Mouse (Mus musculus) liver, adult (tissue): ENCODE results near the gene Oas1d.
"Not testable (repeated sequence)": the region's sequence is repeated elsewhere in the genome, so short reads cannot be mapped to it uniquely, and the experiment has no call there.

Source experiments
- GATA4 ChIP-seq: IDR thresholded peaks from 2 replicates; pipeline ENCODE4 v1.6.1; 2014; ENCODE audit warnings: mild to moderate bottlenecking, low read length; ENCODE audit not compliant: insufficient replicate concordance

Gene Oas1d

DNA sequence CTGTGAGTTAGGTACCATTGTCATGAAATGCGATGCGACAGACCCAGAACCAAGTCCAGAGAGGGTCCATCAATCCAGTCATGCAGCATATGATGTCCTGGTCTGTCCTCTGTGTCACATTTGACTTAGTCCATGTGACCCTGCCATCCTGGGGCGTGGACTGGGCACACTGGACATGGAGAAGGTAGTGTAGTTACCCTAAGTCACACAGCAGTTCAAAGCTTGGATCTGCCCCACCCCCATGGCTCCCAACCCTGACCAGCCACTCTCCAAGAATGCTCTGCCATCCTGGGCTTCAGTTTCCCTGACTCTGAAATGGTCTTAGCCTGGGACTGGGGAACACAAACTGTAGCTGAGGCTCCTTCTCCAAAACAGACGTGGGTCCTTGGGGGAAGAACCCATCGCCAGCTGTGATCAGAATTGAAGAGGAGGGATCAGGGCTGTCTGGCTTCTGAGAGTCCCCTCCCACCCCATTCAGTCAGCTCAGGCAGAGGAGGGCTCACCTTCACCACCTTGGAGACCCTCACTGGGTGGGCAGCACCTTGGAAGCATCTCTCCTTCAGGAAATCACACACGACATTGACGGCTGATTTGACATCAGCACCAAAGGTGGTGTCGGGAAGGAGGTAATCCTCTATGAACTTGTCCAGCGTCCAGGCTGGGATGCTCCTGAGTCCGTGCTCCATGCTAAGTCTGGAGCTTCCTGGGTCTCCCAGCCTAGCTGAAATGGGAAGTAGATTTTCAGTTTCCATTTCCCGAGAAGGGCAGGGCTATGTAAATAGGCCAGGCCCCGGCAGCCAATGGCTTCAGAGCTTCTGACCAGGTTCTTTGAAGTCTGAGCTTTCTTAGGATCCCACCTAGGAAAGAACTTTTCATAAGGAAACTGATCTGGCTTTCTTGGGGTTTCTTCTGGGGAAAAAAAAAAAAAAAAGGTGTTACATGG, 7.3 kb upstream of the Oas1d start, which contains the start of gene Oas1a:
Gene Oas1a, minus strand, starts transcription at position 731 of the 943 bp plus-strand sequence.
- TF ChIP-seq GATA4: not testable (repeated sequence)

DNA sequence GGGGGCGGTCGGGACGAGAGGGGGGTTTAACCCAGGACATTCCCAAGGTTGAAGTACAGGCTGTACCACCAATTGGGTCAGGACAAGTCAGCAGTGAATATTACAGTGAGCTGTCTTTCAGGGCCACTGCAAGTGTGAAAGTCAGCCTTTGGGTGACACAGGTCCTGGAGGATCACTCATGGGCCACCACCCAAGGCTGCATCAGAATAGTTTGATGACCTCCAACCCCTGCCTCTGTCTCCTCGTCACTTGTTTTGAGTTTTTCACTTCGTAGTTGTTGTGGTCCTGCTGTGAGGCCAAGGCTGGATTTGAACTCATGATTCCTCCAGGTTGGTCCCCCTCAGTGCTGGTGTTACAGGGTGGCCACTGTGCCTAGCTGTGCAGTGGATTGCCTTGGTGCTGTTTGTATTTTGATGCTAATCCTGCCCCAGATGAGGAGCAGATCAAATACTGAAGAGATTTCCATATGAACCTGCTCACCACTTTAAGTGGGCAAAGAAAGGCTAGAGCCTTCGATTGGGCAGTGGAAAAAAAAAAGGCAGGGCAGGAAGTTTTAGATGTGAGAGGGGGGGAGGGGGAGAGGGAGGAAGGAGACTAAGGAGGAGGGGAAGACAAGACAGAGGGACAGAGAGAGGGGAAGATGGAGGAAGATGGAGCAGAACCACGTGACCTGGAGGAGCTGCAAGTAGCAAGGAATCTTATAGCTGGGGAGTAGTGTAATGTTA, 6.0 kb upstream of the Oas1d start:
- TF ChIP-seq GATA4: no peak

DNA sequence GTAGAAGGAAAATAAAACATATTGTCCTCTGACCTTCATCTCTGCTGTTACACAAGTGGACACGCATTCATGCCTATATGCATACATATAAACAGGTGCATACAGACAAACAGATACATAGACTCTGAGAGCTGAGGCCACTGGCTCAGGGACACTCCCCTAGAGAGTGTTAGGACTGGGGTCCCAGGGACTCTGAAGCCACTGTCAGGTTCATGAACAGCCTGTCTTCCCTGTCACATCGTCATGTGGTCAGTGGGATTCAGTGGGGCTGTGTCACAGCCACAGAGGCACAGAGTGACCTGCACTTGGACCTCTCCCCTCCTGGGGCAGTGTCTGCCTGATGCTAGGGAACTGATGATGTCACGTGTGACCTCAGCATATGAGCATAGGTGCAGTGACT, 6.0 kb downstream of the Oas1d start:
- no peak for TF ChIP-seq GATA4

DNA sequence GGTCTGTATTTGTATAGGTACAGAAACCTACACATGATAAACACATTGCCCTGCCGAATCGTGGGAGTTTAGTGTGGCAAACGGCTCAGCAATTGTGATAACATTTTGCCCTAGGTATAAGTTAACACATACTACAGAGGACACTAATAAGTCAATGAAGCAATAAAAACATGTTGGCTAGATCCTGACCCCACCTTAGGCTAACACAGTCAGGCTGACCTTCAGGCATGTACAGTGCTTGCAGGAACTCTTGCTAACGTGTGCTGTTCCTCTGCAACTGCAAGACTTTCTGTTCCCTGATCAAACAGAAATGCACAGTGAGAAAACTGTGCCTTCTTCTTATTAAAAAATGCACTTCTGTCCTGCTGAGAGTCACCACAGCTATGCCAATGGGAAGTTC, 9.6 kb downstream of the Oas1d start:
- TF ChIP-seq GATA4: no peak

DNA sequence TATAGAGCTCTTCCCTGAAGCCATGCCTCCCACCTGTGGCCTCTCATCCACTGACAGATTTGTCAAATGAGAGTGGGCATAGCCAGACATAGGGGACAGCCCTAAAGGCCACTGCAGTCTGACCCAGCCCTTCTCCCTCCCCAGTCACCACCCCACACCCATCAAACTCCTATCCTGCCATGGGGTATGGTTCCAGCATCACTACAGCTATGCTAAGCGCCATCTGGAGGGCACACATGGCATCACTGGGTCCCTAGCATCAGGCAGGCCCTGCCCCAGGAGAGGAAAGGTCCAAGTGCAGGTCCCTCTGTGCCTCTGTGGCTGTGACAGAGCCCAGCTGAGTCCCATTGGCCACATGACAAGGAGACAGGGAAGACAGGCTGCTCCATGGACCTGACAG, 12.7 kb downstream of the Oas1d start:
- TF ChIP-seq GATA4: no peak

DNA sequence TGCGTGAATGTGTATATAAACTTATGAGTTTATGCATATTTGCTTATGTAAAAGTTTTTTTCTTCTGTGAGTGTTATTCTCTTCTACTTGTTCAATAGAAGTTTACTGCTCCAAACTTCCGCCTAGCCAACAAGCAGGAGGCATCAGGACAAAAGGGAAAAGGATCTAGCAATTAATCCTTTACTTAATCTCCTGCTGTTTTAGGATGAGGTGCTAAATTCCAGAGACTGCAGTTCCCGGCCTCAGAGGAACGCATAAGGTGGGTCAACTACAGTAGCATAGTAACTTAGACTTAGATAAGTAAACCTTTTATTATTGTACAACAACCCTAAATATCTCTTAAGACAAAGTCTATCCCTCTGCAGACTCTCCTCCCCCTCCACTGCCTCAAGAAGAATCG, 19.6 kb downstream of the Oas1d start:
- no peak for TF ChIP-seq GATA4

DNA sequence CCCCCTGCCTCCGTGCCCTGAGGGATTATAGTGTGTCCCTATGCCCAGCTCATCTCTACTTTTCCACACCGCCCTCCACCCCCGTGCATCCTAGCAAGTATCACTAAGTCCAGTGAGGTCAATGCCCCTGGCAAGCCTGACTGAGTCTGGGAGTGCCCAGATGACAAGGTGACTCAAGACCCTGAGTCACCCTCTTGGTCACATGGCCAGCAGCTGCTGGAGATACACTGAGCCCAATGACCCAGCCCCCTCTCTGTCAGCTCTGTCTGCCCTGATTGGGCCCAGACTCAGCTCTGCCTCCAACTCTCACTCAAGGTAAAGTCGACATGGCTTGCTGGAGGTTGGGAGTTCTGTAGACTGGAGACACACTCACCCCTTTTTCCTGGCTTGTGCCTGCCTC, 23.5 kb downstream of the Oas1d start:
- TF ChIP-seq GATA4: no peak

DNA sequence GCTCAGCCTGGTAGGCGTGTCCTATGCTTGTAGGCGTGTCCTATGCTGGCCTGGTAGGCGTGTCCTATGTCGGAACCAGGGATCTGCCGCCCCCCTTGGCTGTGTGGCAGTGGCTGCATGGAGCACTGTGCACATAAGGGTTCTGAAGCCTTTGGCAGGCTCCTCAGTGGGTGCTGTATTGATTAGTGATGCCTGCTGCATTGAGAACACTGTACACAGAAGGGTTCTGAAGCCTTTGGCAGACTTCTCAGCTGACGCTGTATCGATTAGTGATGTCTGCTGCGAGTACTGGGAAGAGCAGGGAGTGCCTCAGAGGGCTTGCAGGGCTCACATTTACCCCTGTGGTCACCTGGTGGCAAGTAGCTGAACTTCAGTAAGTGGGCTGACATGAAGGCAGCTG, 24.2 kb downstream of the Oas1d start:
- TF ChIP-seq GATA4: no peak

DNA sequence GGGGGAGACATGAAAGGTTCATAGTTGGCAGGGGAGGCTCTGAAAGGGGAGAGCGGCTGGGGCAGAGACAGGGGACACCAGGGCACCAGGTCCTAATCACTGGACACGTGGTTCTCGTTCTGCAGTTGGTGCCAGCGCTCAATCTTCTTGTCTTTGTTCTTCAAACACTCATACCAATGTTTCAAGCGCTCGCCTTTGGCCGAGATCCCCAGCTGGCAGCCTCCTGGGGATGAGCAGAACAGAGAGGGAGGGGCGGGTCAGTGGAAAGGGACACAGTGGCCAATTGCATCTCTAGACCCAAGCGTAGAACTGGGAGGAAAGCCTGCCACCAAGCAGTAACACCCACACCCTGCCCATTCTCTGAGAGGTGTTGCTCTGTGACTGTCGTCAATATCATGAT, 27.7 kb downstream of the Oas1d start:
- no peak for TF ChIP-seq GATA4

DNA sequence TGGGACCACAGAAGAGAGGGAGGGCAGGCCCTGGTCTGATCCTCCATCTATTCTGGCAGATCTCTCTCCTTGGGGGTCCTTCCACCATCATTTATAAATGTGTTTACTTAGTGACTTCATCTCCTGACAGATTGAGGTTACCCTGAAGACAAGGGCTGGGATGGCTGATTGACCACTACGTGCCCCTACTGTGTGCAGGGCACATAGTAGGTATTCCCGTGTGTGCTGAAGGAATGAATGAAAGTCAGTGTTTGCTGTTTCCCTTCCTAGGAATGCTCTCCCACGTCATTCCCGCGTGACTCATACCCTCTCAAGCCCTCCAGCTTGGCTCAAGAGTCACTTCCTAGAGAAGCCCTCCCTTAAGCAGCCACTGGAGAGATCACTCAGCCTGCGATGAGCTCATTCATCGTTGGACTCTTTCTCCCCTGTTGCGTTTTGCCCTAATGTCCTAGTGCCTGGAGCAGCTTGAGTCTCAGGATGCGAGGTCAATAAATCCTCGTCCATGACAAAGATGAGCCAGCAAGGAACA, 38.0 kb downstream of the Oas1d start:
- no peak for TF ChIP-seq GATA4

DNA sequence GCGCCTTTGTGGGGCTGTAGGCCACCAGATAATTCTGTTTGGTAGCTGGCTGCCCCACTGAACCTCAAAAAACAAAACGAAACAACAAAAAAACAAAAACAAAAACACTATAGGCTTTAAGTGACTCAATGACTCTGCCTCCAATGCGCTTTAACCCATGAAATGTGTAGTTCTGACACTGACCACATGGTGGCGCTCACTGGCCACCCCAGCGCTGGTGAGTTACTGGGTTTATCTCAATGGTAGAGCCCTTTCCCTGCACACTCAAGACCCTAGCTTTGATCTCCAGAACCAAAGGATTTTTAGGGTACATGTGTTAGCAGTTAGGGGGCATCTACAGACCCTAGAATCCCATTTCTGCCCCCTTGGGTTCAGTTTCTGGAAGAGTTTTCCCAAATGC, 39.6 kb downstream of the Oas1d start:
- TF ChIP-seq GATA4: no peak

DNA sequence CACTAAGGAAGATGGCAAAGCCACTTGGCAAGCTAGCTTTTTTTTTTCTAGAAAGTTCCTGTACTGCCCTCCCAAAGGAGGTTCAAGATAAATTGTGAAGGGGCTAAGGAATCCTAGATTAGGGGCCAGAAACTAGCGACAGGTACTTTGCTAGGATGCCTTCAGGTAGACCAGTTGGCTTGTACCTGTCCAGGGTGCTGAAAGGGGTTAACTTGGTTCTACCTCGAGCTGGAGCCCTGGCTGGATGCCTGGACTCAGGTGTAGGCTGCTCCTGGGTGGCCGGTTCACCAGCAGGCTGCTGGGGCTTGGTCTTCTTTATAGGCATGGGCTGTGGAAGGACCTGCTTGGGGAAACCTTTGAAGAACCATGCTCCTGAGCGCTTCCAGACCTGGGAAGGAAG, 46.7 kb downstream of the Oas1d start:
- TF ChIP-seq GATA4: no peak

DNA sequence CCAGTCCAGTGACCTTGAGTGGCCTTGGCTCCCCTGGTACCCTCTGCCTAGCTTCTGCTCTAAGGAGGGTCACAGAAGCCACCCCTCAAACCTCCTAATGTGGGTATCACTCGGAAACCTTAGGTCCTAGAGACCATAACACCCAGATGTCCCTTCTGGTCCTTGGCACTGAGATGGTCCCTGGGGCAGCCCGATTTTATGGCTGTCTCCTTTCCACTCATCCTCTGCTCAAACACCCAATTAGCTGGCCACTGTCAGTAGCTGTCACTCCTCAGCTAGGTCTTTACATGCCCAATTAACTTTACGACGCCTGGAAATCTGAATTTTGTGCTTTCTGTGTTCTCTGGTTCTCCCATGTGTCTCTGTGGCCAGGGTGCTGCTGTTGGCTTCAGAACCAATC, 51.8 kb downstream of the Oas1d start:
- TF ChIP-seq GATA4: no peak

DNA sequence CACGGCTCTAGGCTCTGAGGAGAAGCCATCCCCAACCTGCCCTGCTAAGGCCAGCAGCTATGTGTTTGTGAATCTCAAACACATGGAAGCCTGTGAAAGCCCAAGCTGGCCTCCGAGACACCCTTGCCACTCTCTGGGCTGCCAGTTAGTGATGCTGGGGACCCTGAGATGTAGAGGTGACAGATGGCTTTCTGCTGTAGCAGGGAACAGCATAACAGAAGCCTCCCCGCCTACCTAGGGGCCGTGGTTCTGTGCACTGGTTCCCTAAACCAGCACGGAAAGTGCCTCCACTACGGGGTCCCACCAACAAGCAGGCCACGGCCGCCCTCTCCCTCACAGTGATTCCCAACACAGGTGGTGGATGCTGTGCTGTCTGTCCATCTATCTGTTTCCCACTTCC, 52.6 kb downstream of the Oas1d start:
- no peak for TF ChIP-seq GATA4

DNA sequence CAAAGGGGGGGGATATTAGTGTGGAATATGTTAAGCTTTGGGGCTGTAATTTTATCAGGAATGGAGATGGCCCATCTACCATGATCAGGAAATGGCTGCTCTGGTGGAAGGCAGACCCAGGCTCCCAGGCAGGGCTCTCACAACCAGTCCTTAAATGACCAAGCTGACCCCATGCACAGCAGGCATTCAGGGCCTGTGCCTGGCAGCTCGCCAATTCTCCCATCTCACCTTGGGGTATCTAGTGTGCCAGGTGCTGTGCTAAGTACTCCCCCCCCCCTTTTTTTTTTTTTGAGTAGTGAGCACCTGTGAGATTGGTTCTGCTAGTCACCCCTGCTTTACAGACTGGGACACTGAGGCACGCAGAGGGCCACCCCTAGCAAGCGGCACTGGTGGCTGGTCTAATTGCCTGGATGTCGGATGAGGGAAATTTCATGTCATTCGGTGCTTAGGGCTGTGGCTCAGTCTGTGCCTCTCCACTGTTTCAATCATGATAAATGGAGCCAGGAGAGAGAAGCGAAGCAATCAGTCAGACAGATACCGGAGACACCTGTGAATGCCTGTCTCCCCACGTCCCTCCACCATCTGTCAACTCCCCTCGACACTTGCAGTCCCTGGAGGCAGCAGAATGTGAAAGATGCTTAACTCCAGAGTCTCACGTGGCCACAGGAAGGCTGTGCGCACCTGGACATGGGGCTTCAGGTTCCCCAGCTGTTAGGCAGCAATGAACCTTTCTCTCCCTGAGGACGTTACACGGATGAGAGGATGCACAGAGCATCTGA, 53.2 kb downstream of the Oas1d start:
- no peak for TF ChIP-seq GATA4

DNA sequence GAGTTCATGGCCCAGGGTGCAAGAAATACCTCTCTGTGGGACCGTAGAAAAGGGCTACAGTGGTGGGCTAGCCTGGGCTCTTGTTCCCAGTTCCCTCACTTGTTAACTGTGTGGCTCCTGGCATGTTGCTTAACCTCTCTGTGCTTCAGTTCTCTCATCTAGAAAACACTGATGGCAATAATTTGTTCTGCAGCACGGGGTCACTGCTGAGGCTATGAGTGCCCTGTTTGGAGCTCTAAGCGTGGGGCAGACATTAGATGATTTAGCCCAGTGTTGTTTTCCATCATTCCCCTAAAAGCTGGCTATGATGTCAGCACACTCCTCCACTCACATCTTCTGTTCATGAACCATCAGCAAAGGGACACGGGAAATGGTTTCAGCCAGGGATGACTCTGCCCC, 53.8 kb downstream of the Oas1d start:
- no peak for TF ChIP-seq GATA4

DNA sequence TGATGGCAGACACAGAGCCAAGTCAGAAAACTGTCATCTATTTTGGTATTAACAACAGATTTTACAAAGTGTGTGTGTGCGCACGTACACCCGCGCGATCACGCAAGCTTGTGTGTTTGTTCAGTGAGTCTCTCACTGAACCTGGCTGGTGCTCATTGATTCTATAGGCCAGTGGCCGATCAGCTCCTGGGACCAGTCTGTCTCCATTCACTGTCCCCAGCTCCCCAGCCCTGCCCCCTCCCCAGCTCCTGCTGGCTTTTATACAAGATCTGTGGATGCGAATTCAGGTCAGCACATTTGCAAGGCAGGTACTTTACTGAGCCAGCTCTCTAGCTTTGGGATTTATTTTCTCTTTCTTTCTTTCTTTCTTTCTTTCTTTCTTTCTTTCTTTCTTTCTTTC, 54.5 kb downstream of the Oas1d start:
- no peak for TF ChIP-seq GATA4
